Mouse (Mus musculus) CH12.LX (cell line): Measurements from ENCODE around the gene Tmppe. TPM values are rescaled to one million over a fixed set of nuclear protein-coding genes. Genes with fewer than 3 reads are reported as not detected.
A peak's percentile ranks its signal among the peaks of the same experiment; 100 is the strongest.

Source experiments
- DNase-seq: peaks from one replicate; pipeline ENCODE4 v3.0.0-alpha.2; 2013; ENCODE audit errors: extremely low read depth
- H3K27ac ChIP-seq: 2 replicates; pipeline ENCODE4 v1.5.1; 2012; ENCODE audit warnings: low read depth, mild to moderate bottlenecking, control low read depth, moderate library complexity; ENCODE audit not compliant: insufficient read depth
- H3K27me3 ChIP-seq: replicated peaks from 2 replicates; pipeline ENCODE3; 2012; ENCODE audit warnings: inconsistent platforms
- H3K36me3 ChIP-seq, 2 experiments: replicated peaks in 1 of 2; 2 replicates each; pipeline versions ENCODE3 to v1.6.1; 2012; ENCODE audit warnings: inconsistent platforms in 1 of 2, low read length in 1 of 2, mild to moderate bottlenecking in 1 of 2, mixed read lengths in 1 of 2, moderate library complexity in 1 of 2; ENCODE audit not compliant: control insufficient read depth in 1 of 2, insufficient read depth in 1 of 2
- H3K4me1 ChIP-seq, 2 experiments: 2 replicates each; pipeline ENCODE4 v1.6.1; 2012; ENCODE audit warnings: inconsistent platforms in 1 of 2, moderate library complexity in 1 of 2; ENCODE audit not compliant: insufficient read depth in 2 of 2, control insufficient read depth in 1 of 2
- H3K4me2 ChIP-seq: 2 replicates; pipeline ENCODE4 v1.6.1; 2012; ENCODE audit warnings: low read depth, mild to moderate bottlenecking, control low read depth; ENCODE audit not compliant: poor library complexity, insufficient read depth, severe bottlenecking
- H3K4me3 ChIP-seq, 3 experiments: fragments of 150-350 bp in 1 of 3; sonication (generic) in 1 of 3; replicated peaks in 1 of 3; 2 replicates each; pipeline versions ENCODE3 to v1.5.1; 2011 to 2012; ENCODE audit warnings: low read depth in 2 of 3, low read length in 2 of 3, mild to moderate bottlenecking in 2 of 3, moderate library complexity in 2 of 3, control low read depth in 1 of 3, improper control_type of control experiment in 1 of 3, inconsistent platforms in 1 of 3, mixed read lengths in 1 of 3; ENCODE audit not compliant: poor library complexity in 1 of 3
- H3K79me2 ChIP-seq: replicated peaks from 2 replicates; pipeline ENCODE4 v1.6.1; 2012; ENCODE audit warnings: mild to moderate bottlenecking, moderate library complexity; ENCODE audit not compliant: control insufficient read depth, poor library complexity, insufficient read depth, severe bottlenecking; ENCODE audit errors: extremely low read depth
- H3K9ac ChIP-seq: 2 replicates; pipeline ENCODE4 v1.6.1; 2012; ENCODE audit warnings: low read depth, mild to moderate bottlenecking, control low read depth, moderate library complexity; ENCODE audit not compliant: insufficient read depth
- H3K9me3 ChIP-seq: replicated peaks from 2 replicates; pipeline ENCODE3; 2012; ENCODE audit warnings: low read length, inconsistent platforms, mixed read lengths
- CHD1 ChIP-seq: IDR thresholded peaks from 2 replicates; pipeline ENCODE4 v1.6.1; 2012; ENCODE audit warnings: low read depth, low read length, improper control_type of control experiment, inconsistent platforms
- CHD2 ChIP-seq: IDR thresholded peaks from 2 replicates; pipeline ENCODE4 v1.6.1; 2011; ENCODE audit warnings: low read length, improper control_type of control experiment
- CTCF ChIP-seq, 2 experiments: IDR thresholded peaks in 1 of 2; conservative IDR thresholded peaks in 1 of 2; 2 replicates each; pipeline ENCODE4 v1.5.1; 2011 to 2012; ENCODE audit warnings: low read depth in 2 of 2, low read length in 2 of 2, improper control_type of control experiment in 1 of 2, inconsistent platforms in 1 of 2, mild to moderate bottlenecking in 1 of 2, moderate library complexity in 1 of 2
- ELF1 ChIP-seq: IDR thresholded peaks from 2 replicates; pipeline ENCODE4 v1.6.1; 2014; ENCODE audit warnings: low read depth, mild to moderate bottlenecking, inconsistent platforms, low read length, improper control_type of control experiment
- ETS1 ChIP-seq: conservative IDR thresholded peaks from 2 replicates; pipeline ENCODE4 v1.6.1; 2012; ENCODE audit warnings: low read depth, mild to moderate bottlenecking, inconsistent platforms, low read length, improper control_type of control experiment, moderate library complexity
- IRF4 ChIP-seq: IDR thresholded peaks from 2 replicates; pipeline ENCODE4 v1.6.1; 2014; ENCODE audit warnings: low read depth, mild to moderate bottlenecking, inconsistent platforms, low read length, improper control_type of control experiment
- JUND ChIP-seq: conservative IDR thresholded peaks from 2 replicates; pipeline ENCODE4 v1.6.1; 2011; ENCODE audit warnings: low read depth, low read length, improper control_type of control experiment
- KAT2A ChIP-seq: IDR thresholded peaks from 2 replicates; pipeline ENCODE4 v1.6.1; 2012; ENCODE audit warnings: low read length, improper control_type of control experiment, inconsistent platforms; ENCODE audit not compliant: insufficient replicate concordance
- MAFK ChIP-seq: IDR thresholded peaks from 2 replicates; pipeline ENCODE4 v1.6.1; 2011; ENCODE audit warnings: low read length, improper control_type of control experiment; ENCODE audit not compliant: insufficient replicate concordance
- MAX ChIP-seq: IDR thresholded peaks from 2 replicates; pipeline ENCODE4 v1.6.1; 2011; ENCODE audit warnings: low read length, improper control_type of control experiment
- MAZ ChIP-seq: IDR thresholded peaks from 2 replicates; pipeline ENCODE4 v1.6.1; 2012; ENCODE audit warnings: low read depth, mild to moderate bottlenecking, inconsistent platforms, low read length, improper control_type of control experiment, moderate library complexity
- MXI1 ChIP-seq: IDR thresholded peaks from 2 replicates; pipeline ENCODE4 v1.6.1; 2011; ENCODE audit warnings: mild to moderate bottlenecking, low read depth, low read length, improper control_type of control experiment
- MYC ChIP-seq: IDR thresholded peaks from 2 replicates; pipeline ENCODE4 v1.6.1; 2011; ENCODE audit warnings: low read depth, mild to moderate bottlenecking, improper control_type of control experiment, low read length
- NELFE ChIP-seq: IDR thresholded peaks from 2 replicates; pipeline ENCODE4 v1.6.1; 2011; ENCODE audit warnings: low read depth, low read length, improper control_type of control experiment
- SMC3 ChIP-seq: IDR thresholded peaks from 2 replicates; pipeline ENCODE4 v1.6.1; 2011; ENCODE audit warnings: low read depth, low read length, improper control_type of control experiment
- TBP ChIP-seq: conservative IDR thresholded peaks from 2 replicates; pipeline ENCODE4 v1.6.1; 2011; ENCODE audit warnings: low read depth, low read length, improper control_type of control experiment
- TCF12 ChIP-seq: IDR thresholded peaks from 2 replicates; pipeline ENCODE4 v1.6.1; 2014; ENCODE audit warnings: low read depth, mild to moderate bottlenecking, inconsistent platforms, low read length, improper control_type of control experiment
- UBTF ChIP-seq: IDR thresholded peaks from 2 replicates; pipeline ENCODE4 v1.6.1; 2012; ENCODE audit warnings: low read depth, mild to moderate bottlenecking, inconsistent platforms, low read length, improper control_type of control experiment, moderate library complexity
- USF2 ChIP-seq: conservative IDR thresholded peaks from 2 replicates; pipeline ENCODE4 v1.6.1; 2011; ENCODE audit warnings: low read depth, low read length, improper control_type of control experiment
- ZC3H11A ChIP-seq: IDR thresholded peaks from 2 replicates; pipeline ENCODE4 v1.6.1; 2012; ENCODE audit warnings: low read depth, mild to moderate bottlenecking, inconsistent platforms, low read length, improper control_type of control experiment
- ZKSCAN1 ChIP-seq: IDR thresholded peaks from 2 replicates; pipeline ENCODE4 v1.6.1; 2012; ENCODE audit warnings: low read depth, inconsistent platforms, low read length, improper control_type of control experiment, borderline replicate concordance
- ZMIZ1 ChIP-seq: IDR thresholded peaks from 2 replicates; pipeline ENCODE4 v1.6.1; 2012; ENCODE audit warnings: low read depth, mild to moderate bottlenecking, inconsistent platforms, low read length, improper control_type of control experiment
- dilution Hi-C: fragments of 300-500 bp; cut with MboI; formaldehyde crosslinking; loops from 2 replicates; pipeline ENCODE4 v1.14.3; 2020; ENCODE audit warnings: low sequenced_read_pairs; ENCODE audit not compliant: extremely low pct_unique_long_range_greater_than_20kb, extremely low pct_ligation_motif_present
- in situ Hi-C: fragments of 300-500 bp; cut with MboI; formaldehyde crosslinking; loops from 3 replicates; pipeline ENCODE4 v1.14.3; 2019; ENCODE audit warnings: low sequenced_read_pairs, low pct_ligation_motif_present, low pct_unique_long_range_greater_than_20kb, mixed read lengths
- polyA plus RNA-seq: library from polyadenylated mRNA; unstranded; fragments of >175 nt; gene quantifications from 2 replicates; pipeline ENCODE4 v1.2.1, GENCODE M21; 2012; ENCODE audit warnings: low read depth; ENCODE audit not compliant: insufficient read length
- total RNA-seq, 2 experiments: library from RNA; depleted of rRNA; stranded (reverse); fragments of 300-350 nt in 1 of 2; fragments of >200 nt in 1 of 2; gene quantifications; 2 replicates each; pipeline ENCODE4 v1.2.3; 2012 to 2014

Gene Tmppe
- total and polyA plus RNA-seq, 3 experiments: 3.2 to 8.2 (median 7.3) TPM

- no peak for TF ChIP-seq CHD2
Observed at GRCm38 (mm10) chr9:114382936-114383710, 17.8 kb upstream of the Tmppe start (continued).

GRCm38 (mm10) chr9:114384691-114385090 lies 16.2 kb upstream of the Tmppe start:
- Histone ChIP-seq H3K36me3 (peaks cover 41 to 76% of the 10 kb centered on the region in 2 experiments), H3K4me2 (no peak overlapping the region), H3K4me3 (no peak overlapping the region), H3K9me3 (no peaks in the 10 kb centered on the region), H3K27ac (no peak overlapping the region), H3K79me2 (no peaks in the 10 kb centered on the region), H3K27me3 (no peaks in the 10 kb centered on the region), H3K9ac (no peak overlapping the region), H3K4me1 (peaks cover 5 to 30% of the 10 kb centered on the region in 2 experiments)
- dilution Hi-C loops (no loop called here), in situ Hi-C loops (loop anchor here (10.0 kb wide), 2 partner anchors 50 to 390 kb away; partner anchors contain the start of gene Bcl2a1c)
- no peak for TF ChIP-seq MXI1
- no peak for TF ChIP-seq KAT2A
- no peak for TF ChIP-seq CHD1
- TF ChIP-seq ZMIZ1: no peak
- no peak for TF ChIP-seq TCF12
- 0 out of 4 replicates have a peak, but pooled peaks of 1 of the 2 experiments have one; percentile 1 for TF ChIP-seq CTCF (conservative IDR thresholded peaks at IDR 0.05 in 1 of 2, IDR thresholded peaks at IDR 0.05 in 1 of 2; ENCODE audit: low read depth in 2 of 2, low read length in 2 of 2)
- no peak for DNase-seq

DNA sequence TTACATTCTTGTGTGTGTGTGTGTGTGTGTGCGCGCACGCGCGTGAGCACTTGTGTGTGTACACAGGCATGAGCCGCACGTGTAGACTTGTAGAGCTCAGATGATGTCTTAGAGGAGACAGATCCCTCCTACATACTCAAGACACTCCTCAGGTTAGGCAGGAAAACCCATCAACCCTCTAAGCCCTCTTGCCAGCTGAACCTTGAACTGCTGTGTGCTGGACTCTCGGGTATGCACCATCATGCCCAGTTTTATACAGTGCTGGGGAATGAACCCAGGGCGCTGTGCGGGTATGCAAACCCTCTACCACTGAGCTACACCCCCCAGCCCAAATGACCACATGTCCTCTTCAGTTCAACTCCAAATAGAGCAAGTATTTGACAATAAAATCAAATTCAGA lies 15.7 kb upstream of the Tmppe start:
- Histone ChIP-seq H3K27me3 (no peaks in the 10 kb centered on the region), H3K27ac (no peak overlapping the region), H3K4me3 (no peak overlapping the region)

GRCm38 (mm10) chr9:114387086-114387485 lies 13.8 kb upstream of the Tmppe start:
- H3K79me2 ChIP-seq: no peaks in the 10 kb centered on the region
- H3K4me1 ChIP-seq: peaks cover 5 to 30% of the 10 kb centered on the region in 2 experiments
- no peak overlapping the region for H3K4me2 ChIP-seq
- no peaks in the 10 kb centered on the region for H3K9me3 ChIP-seq
- in situ Hi-C loops (loop anchor here (10.0 kb wide), 2 partner anchors 52 to 392 kb away; partner anchors contain the start of gene Bcl2a1c), dilution Hi-C loops (no loop called here)
- no peak overlapping the region for H3K27ac ChIP-seq
- no peak overlapping the region for H3K4me3 ChIP-seq
- H3K27me3 ChIP-seq: no peaks in the 10 kb centered on the region
- peaks cover 28 to 60% of the 10 kb centered on the region in 2 experiments for H3K36me3 ChIP-seq
- no peak for DNase-seq
- H3K9ac ChIP-seq: no peak overlapping the region
- TF ChIP-seq ETS1: no peak
- TF ChIP-seq ZMIZ1: no peak
- no peak for TF ChIP-seq TCF12
- no peak for TF ChIP-seq ZKSCAN1
- no peak for TF ChIP-seq UBTF
- TF ChIP-seq USF2: no peak
- no peak for TF ChIP-seq CTCF (conservative IDR thresholded peaks at IDR 0.05 in 1 of 2, IDR thresholded peaks at IDR 0.05 in 1 of 2; ENCODE audit: low read depth in 2 of 2, low read length in 2 of 2)
- no peak for TF ChIP-seq ZC3H11A
- no peak for TF ChIP-seq CHD2
- TF ChIP-seq NELFE: no peak
- no peak for TF ChIP-seq JUND
- no peak for TF ChIP-seq TBP
- TF ChIP-seq KAT2A: no peak
- no peak for TF ChIP-seq MAX
- no peak for TF ChIP-seq SMC3
- TF ChIP-seq MYC: no peak
- TF ChIP-seq IRF4: no peak
- TF ChIP-seq ELF1: no peak
- no peak for TF ChIP-seq MAFK

More for the DNA sequence above, 15.7 kb upstream of the Tmppe start:
- no peak for DNase-seq
- Histone ChIP-seq H3K79me2 (no peaks in the 10 kb centered on the region), H3K4me2 (no peak overlapping the region), H3K36me3 (peaks cover 36 to 71% of the 10 kb centered on the region in 2 experiments), H3K4me1 (peaks cover 5 to 30% of the 10 kb centered on the region in 2 experiments), H3K9me3 (no peaks in the 10 kb centered on the region), H3K9ac (no peak overlapping the region)
- dilution Hi-C loops (no loop called here), in situ Hi-C loops (loop anchor here (10.0 kb wide), 2 partner anchors 50 to 390 kb away; partner anchors contain the start of gene Bcl2a1c)
- no peak for TF ChIP-seq MAZ
